Mouse (Mus musculus): ENCODE results near the gene Rbks.

GRCm38 (mm10) chr5:31614339-31615025, 82.9 kb downstream of the Rbks start:
- TF ChIP-seq ZNF384 (IDR thresholded peaks at IDR 0.05; ENCODE audit: low read depth, low read length): no peak
- TF ChIP-seq ZC3H11A (IDR thresholded peaks at IDR 0.05; ENCODE audit: borderline replicate concordance, low read depth, low read length): no peak
- TF ChIP-seq MAFK (IDR thresholded peaks at IDR 0.05; ENCODE audit: insufficient read depth, low read depth, low read length): no peak
